Mouse (Mus musculus) testis, adult 2 months (tissue): ENCODE data around the gene Dnm3.

Experiments
- CTCF ChIP-seq: fragments of 200-500 bp; IDR thresholded peaks from 2 replicates; pipeline ENCODE4 v1.5.1; 2012; ENCODE audit warnings: low read depth, mild to moderate bottlenecking, inconsistent platforms, low read length, moderate library complexity; ENCODE audit not compliant: control insufficient read depth, insufficient read depth, insufficient replicate concordance
- POLR2A ChIP-seq: fragments of 200-500 bp; IDR thresholded peaks from 2 replicates; pipeline ENCODE4 v1.6.1; 2012; ENCODE audit warnings: low read depth, mild to moderate bottlenecking, inconsistent platforms, low read length, moderate library complexity; ENCODE audit not compliant: control insufficient read depth

DNA sequence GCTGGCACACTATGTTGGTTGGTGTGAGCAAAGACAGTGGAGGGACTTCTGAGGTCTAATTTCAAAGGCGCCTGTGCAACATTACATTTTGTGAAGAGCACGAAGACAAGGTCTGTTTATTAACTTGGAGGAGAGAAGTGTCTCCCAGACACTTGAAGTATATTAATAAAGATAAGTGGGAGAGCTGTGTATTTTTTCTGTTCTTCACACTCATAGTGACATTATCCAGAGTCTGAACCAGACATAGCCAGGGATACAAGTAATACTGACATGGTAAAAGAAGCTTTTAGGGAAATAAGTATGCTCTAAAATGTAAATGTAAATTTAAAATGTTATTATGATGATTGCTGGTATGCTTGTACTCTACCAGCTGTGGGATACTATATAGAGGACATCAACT is 394.5 kb downstream of the Dnm3 start:
- TF ChIP-seq POLR2A (no peak), CTCF (no peak)
